Mouse (Mus musculus): Measurements from ENCODE around the gene Zranb1.

The Zranb1 gene

GRCm38 (mm10) chr7:133035901-133036300 lies 105.0 kb downstream of the Zranb1 start:
- no peak for DNase-seq (ENCODE audit: low read depth, low spot score)

Data from CD4-positive, CD25-positive, alpha-beta regulatory T cell, adult 2 months (primary cell).